Mouse (Mus musculus): Measurements from ENCODE around the gene Rab11fip4.

The Rab11fip4 gene

GRCm38 (mm10) chr11:79656491-79656890 lies 65.5 kb downstream of the Rab11fip4 start:
- DNase-seq = no peak

- no peak for DNase-seq
Observed at GRCm38 (mm10) chr11:79657053-79657452, 66.0 kb downstream of the Rab11fip4 start.

GRCm38 (mm10) chr11:79658205-79658825 lies 67.3 kb downstream of the Rab11fip4 start:
- DNase-seq = no peak

- peak; percentile 86 for DNase-seq
Observed at GRCm38 (mm10) chr11:79660361-79661205, 69.6 kb downstream of the Rab11fip4 start.

GRCm38 (mm10) chr11:79661877-79662545 lies 71.0 kb downstream of the Rab11fip4 start:
- DNase-seq = no peak

- DNase-seq = no peak
Observed at GRCm38 (mm10) chr11:79663158-79663557, 72.1 kb downstream of the Rab11fip4 start.

GRCm38 (mm10) chr11:79663570-79663969 lies 72.6 kb downstream of the Rab11fip4 start:
- no peak for DNase-seq

GRCm38 (mm10) chr11:79666544-79666943 lies 75.5 kb downstream of the Rab11fip4 start:
- peak; percentile 75 to 83 for DNase-seq

- DNase-seq = no peak
Observed at GRCm38 (mm10) chr11:79669210-79669609, 78.2 kb downstream of the Rab11fip4 start.

GRCm38 (mm10) chr11:79669947-79670346 lies 78.9 kb downstream of the Rab11fip4 start:
- DNase-seq = no peak

GRCm38 (mm10) chr11:79670411-79670945 lies 79.5 kb downstream of the Rab11fip4 start:
- DNase-seq = no peak

GRCm38 (mm10) chr11:79671668-79672281 lies 80.8 kb downstream of the Rab11fip4 start:
- peak; percentile 62 for DNase-seq

- peak in 1 of 2 experiments; percentile 37 for DNase-seq
Observed at GRCm38 (mm10) chr11:79673072-79673471, 82.1 kb downstream of the Rab11fip4 start.

GRCm38 (mm10) chr11:79673717-79674116 lies 82.7 kb downstream of the Rab11fip4 start:
- DNase-seq = no peak

- DNase-seq = no peak
Observed at GRCm38 (mm10) chr11:79674231-79674630, 83.2 kb downstream of the Rab11fip4 start.

GRCm38 (mm10) chr11:79674632-79675031 lies 83.6 kb downstream of the Rab11fip4 start:
- peak; percentile 73 to 76 for DNase-seq

GRCm38 (mm10) chr11:79675285-79675684 lies 84.3 kb downstream of the Rab11fip4 start:
- DNase-seq = no peak

GRCm38 (mm10) chr11:79675994-79676393 lies 85.0 kb downstream of the Rab11fip4 start:
- no peak for DNase-seq

- DNase-seq = no peak
Observed at GRCm38 (mm10) chr11:79676483-79676967, 85.5 kb downstream of the Rab11fip4 start.

- no peak for DNase-seq
Observed at GRCm38 (mm10) chr11:79677402-79677801, 86.4 kb downstream of the Rab11fip4 start.

GRCm38 (mm10) chr11:79678363-79679153 lies 87.5 kb downstream of the Rab11fip4 start:
- DNase-seq = no peak

- no peak for DNase-seq
Observed at GRCm38 (mm10) chr11:79679929-79680328, 88.9 kb downstream of the Rab11fip4 start.

Measured in cerebellum, adult 18-20 months (tissue).